ENCODE assay signal across 8 mouse cellular contexts in the genomic region with DNA sequence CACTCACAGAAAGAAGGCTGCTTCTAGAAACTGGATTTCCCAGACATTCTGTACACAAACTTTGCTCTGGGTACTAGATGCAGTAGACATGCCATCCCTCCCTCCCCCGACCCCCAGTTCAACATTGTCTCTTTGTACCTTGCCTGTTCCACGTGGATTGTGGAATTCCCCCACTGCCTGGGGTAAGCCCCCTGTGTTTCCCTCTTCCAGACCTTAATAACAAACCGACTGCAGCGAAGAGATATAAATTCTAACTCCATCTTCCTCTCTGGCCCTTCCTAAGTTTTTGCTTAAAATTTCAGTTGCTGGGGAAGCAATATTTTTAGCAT.
A peak's percentile ranks its signal among the peaks of the same experiment; 100 is the strongest.
DNase-seq lines count a peak whose midpoint lies in the region; ATAC-seq and TF ChIP-seq lines count a peak whose summit lies in the region.

No protein-coding gene starts in this region.

- intact Hi-C loops in left cerebral cortex, adult 2 months (cut with DNase I), result no loop called here
- intact Hi-C loops in left cerebral cortex, postnatal 36 days (cut with DNase I), result no loop called here

- H3K4me1 ChIP-seq in forebrain, embryonic 11.5 days (replicated peaks; ENCODE audit: control insufficient read depth, insufficient read depth, low read length), result peaks cover 6% of the 10 kb centered on the region; the same call in 1 of the 2 replicates
- H3K4me1 ChIP-seq in limb, embryonic 10.5 days, result peaks cover 48% of the 10 kb centered on the region
- peaks cover 8% of the 10 kb centered on the region for H3K4me1 ChIP-seq in olfactory bulb, adult 2 months (ENCODE audit: control insufficient read depth, insufficient read depth, low read length)

- DNase-seq in left cerebral cortex, adult 2 months (ENCODE audit: extremely low spot score in 1 of 2, low spot score in 2 of 2), result no peak
- DNase-seq in left cerebral cortex, postnatal 36 days (ENCODE audit: low spot score in 2 of 2), result no peak
- DNase-seq in forebrain, embryonic 11.5 days (ENCODE audit: low spot score), result no peak
- no peak for DNase-seq in limb, embryonic 10.5 days (ENCODE audit: low spot score)
- DNase-seq in spleen, postnatal 14 days (ENCODE audit: low spot score in 2 of 2), result no peak
- no peak for DNase-seq in left cerebral cortex, adult 8-10 months (ENCODE audit: low spot score in 2 of 2)
- no peak for DNase-seq in embryo, embryonic 9.5 days (ENCODE audit: extremely low spot score)

- H3K4me2 ChIP-seq in forebrain, embryonic 11.5 days (ENCODE audit: low read depth, low read length, severe bottlenecking), result no peak overlapping the region

- TF ChIP-seq CTCF in left cerebral cortex, adult 2 months (IDR thresholded peaks at IDR 0.05), result no peak
- no peak for TF ChIP-seq CTCF in olfactory bulb, adult 2 months (IDR thresholded peaks at IDR 0.05; ENCODE audit: insufficient read depth, low read depth, low read length)

- H3K9ac ChIP-seq in forebrain, embryonic 11.5 days (ENCODE audit: low read length), result peak overlapping the region; percentile 54; the same call in 1 of the 2 replicates

- H3K27me3 ChIP-seq in forebrain, embryonic 11.5 days (ENCODE audit: control insufficient read depth, insufficient read depth, low read length), result no peaks in the 10 kb centered on the region
- no peaks in the 10 kb centered on the region for H3K27me3 ChIP-seq in limb, embryonic 10.5 days (ENCODE audit: low read depth, poor library complexity, severe bottlenecking)

- peak; percentile 53 for ATAC-seq in forebrain, embryonic 11.5 days (replicated peaks; ENCODE audit: low FRiP score)

- no peak overlapping the region for H3K27ac ChIP-seq in left cerebral cortex, adult 2 months
- H3K27ac ChIP-seq in forebrain, embryonic 11.5 days (ENCODE audit: low read depth, low read length), result no peak overlapping the region
- H3K27ac ChIP-seq in limb, embryonic 10.5 days, result peak overlapping the region; percentile 96
- no peak overlapping the region for H3K27ac ChIP-seq in olfactory bulb, adult 2 months (ENCODE audit: insufficient read depth, low read depth, low read length)

- no peak for TF ChIP-seq POLR2A in olfactory bulb, adult 2 months (IDR thresholded peaks at IDR 0.05; ENCODE audit: insufficient read depth, low read depth, low read length)

- no peaks in the 10 kb centered on the region for H3K9me3 ChIP-seq in forebrain, embryonic 11.5 days (ENCODE audit: control insufficient read depth, low read length)
- no peaks in the 10 kb centered on the region for H3K9me3 ChIP-seq in limb, embryonic 10.5 days (replicated peaks)

- WGBS in forebrain, embryonic 11.5 days, result 41% methylated on average over 4 of the region's 4 CpGs
- WGBS in limb, embryonic 10.5 days, result 33% methylated on average over 4 of the region's 4 CpGs
- 36% methylated on average over 4 of the region's 4 CpGs for WGBS in olfactory bulb, adult 2 months

- peak overlapping the region; percentile 46 for H3K4me3 ChIP-seq in left cerebral cortex, adult 2 months
- H3K4me3 ChIP-seq in forebrain, embryonic 11.5 days (ENCODE audit: low read depth, low read length), result no peak overlapping the region
- H3K4me3 ChIP-seq in limb, embryonic 10.5 days, result peak overlapping the region; percentile 54
- H3K4me3 ChIP-seq in olfactory bulb, adult 2 months (ENCODE audit: insufficient read depth, low read depth, low read length), result peak overlapping the region; percentile 29; the same call in 1 of the 2 replicates

- no peaks in the 10 kb centered on the region for H3K36me3 ChIP-seq in forebrain, embryonic 11.5 days (ENCODE audit: control insufficient read depth, insufficient read depth, low read length)
- H3K36me3 ChIP-seq in limb, embryonic 10.5 days, result no peaks in the 10 kb centered on the region
